Mouse (Mus musculus) CD8-positive naive resting alpha-beta T cell, adult 2 months (primary cell): ENCODE measurements around the gene Tubb3.
"Not testable (repeated sequence)": the region's sequence is repeated elsewhere in the genome, so short reads cannot be mapped to it uniquely, and the experiment has no call there.

Source experiments
- DNase-seq, 2 experiments: peaks; one replicate each; pipeline ENCODE4 v3.0.0; 2022; ENCODE audit warnings: low read depth in 2 of 2, low spot score in 2 of 2

Gene Tubb3

DNA sequence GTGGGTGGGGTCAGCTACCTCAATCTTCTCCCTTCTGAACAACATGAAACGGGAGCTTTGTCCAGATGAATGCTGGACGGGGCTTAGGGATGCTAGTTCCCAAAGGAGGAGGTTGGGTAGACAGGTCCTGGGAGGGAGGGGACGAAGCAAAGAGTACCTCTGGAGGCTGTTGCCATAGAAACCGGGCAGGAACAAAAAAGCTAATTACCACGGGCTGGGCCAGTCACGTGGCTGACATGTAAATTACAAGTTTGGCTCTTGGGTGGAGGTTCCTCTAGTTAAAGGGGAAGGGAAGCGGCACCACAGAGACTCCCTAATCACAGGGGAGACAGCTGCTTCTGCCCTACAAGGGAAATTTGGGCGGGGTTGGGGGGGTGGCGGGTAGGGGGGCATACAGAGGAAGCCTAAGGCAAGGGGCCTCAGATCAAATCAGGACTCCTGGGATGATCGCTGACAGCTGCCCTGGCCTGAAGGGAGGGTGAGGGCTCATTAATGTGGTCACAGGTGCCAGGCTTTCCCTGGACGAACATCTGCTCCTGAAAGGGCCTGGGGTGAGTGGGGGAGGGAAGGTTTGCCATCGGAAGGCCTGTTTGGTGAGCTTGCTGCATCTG lies 1.4 kb downstream of the Tubb3 start:
- DNase-seq: peak in 1 of 2 experiments; percentile 37

DNA sequence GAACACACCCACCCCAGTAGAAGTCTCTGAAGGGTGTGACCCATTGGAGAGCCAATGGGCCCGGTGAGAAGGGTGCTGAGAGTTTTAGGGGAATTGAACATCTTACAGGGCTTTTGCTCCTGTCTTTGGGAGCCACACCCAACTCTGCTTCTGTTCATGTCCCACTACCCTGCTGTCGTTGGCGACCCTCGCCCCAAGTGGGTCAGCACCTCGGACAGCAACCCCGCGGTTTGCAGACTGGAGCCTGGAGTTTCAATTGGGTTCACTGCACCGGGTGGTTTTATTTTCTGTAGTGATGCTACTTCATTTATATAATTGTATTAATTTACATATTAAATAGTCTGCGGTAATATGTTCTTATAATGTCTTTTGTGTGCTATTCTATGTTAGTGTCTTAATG lies 3.0 kb downstream of the Tubb3 start:
- DNase-seq: no peak

DNA sequence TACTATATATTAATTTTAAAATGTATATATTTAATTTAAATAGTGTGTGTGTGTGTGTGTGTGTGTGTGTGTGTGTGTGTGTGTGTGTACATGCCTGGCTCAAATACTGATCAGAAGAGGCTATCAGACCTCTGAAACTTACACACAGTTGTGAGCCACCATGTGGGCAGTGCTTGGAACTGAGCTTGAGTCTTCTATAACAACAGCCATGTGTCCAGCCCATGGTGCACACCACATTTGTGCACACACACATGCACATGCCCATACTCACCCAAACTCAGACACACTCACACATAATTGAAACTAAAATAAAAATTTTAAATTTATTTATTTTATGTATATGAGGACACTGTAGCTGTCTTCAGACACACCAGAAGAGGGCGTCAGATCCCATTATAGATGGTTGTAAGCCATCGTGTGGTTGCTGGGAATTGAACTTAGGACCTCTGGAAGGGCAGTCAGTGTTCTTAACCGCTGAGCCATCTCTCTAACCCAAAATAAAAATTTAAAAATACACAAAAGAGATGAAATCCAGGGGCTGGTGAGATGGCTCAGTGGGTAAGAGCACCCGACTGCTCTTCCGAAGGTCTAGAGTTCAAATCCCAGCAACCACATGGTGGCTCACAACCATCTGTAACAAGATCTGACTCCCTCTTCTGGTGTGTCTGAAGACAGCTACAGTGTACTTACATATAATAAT lies 3.9 kb downstream of the Tubb3 start:
- not testable (repeated sequence) for DNase-seq

DNA sequence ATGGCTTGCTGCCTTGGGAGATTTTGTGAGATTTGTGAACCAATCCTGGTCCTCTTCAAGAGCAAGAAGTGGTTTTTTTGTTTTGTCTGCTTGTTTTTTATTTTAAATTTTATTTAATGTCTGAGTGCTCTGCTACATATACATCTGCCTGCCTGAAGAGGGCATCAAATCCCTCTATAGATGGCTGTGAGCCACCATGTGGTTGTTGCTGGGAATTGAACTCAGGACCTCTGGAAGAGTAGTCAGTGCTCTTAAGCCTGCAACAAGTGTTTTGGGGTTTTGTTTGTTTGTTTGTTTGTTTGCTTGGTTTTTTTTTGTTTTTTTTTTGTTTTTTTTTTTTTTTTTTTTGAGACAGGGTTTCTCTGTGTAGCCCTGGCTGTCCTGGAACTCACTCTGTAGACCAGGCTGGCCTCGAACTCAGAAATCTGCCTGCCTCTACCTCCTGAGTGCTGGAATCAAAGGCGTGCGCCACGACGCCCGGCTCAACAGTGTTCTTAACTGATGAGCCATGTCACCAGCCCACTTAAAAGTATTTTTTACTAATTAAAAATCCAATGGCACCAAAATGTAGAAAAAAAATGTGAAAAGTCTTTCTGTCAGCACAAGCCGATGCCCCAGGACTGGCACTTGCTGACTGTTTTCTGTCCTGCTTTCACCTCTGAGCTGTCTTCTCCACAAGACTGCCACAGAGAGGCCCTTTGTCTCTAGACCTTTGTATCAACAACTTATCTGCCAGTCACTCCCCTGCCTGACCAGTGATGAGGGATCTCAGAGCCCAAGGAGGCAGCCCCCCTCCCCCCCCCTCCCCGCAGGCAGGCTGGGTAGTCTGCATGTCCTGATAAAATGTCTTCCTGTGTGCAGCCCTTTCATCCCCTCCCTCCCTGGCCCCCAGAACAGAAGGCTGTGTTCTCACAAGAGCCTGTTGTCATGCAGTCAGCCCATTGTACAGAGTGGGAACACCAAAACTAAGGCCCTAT lies 5.0 kb downstream of the Tubb3 start:
- DNase-seq: peak in 1 of 2 experiments; percentile 39

DNA sequence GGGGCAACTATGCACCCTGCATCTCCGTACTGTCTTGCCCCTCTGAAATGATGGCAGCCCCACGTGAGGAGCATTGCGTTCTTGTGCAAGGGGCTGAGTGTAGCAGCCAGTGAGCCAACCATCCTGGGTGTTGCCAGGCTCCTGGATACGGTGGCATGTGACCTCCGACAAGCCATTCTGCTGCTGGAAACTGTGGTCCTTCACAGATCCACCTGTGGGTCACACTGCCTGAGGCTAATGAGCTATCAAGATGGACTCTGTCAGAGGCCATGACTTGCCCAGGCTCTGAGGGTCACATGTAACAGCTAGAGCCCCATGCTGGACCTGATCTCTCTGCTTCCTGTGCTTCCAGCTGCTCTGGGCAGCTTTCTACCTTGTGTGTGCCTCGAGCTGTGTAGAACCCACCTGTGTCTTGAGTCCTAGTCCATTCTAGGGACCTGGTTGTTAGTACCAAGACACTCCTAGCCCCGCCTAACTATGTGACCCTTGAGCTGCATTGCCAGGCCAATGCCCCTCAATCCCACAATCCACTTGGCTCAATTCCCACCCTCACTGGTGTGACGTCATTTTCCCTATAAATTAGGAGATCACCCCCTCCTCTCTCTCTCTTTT lies 5.8 kb downstream of the Tubb3 start:
- DNase-seq: no peak

DNA sequence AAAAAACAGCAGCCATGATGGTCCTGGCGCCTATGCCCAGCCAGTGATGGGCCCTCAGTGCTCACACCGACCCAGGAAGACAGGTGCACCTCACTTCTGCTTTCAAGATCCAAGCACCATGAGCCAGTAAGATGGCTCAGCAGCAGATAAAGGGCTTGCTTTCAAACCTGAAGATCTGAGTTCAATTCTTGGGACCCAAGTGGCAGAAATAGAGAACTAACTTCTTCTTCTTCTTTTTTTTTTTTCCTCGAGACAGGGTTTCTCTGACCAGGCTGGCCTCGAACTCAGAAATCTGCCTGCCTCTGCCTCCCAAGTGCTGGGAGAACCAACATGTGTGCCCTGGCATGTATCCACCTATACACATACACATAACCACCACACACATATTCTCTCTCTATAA lies 8.5 kb downstream of the Tubb3 start:
- no peak for DNase-seq

DNA sequence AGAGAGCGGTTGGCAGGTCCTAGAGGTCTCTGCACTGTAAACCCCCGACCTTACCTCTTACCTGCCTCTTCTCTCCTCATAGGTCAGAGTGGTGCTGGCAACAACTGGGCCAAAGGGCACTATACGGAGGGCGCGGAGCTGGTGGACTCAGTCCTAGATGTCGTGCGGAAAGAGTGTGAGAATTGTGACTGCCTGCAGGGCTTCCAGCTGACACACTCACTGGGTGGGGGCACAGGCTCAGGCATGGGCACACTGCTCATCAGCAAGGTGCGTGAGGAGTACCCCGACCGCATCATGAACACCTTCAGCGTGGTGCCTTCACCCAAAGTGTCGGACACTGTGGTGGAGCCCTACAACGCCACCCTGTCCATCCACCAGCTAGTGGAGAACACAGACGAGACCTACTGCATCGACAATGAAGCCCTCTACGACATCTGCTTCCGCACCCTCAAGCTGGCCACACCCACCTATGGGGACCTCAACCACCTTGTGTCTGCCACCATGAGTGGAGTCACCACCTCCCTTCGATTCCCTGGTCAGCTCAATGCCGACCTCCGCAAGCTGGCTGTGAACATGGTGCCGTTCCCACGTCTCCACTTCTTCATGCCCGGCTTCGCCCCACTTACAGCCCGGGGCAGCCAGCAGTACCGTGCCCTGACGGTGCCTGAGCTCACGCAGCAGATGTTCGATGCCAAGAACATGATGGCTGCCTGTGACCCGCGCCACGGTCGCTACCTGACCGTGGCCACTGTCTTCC lies 9.5 kb downstream of the Tubb3 start:
- DNase-seq: no peak

DNA sequence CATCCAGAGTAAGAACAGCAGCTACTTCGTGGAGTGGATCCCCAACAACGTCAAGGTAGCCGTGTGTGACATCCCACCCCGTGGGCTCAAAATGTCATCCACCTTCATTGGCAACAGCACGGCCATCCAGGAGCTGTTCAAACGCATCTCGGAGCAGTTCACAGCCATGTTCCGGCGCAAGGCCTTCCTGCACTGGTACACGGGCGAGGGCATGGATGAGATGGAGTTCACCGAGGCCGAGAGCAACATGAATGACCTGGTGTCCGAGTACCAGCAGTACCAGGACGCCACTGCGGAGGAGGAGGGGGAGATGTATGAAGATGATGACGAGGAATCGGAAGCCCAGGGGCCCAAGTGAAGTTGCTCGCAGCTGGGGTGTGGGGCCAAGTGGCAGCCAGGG lies 10.1 kb downstream of the Tubb3 start:
- no peak for DNase-seq

DNA sequence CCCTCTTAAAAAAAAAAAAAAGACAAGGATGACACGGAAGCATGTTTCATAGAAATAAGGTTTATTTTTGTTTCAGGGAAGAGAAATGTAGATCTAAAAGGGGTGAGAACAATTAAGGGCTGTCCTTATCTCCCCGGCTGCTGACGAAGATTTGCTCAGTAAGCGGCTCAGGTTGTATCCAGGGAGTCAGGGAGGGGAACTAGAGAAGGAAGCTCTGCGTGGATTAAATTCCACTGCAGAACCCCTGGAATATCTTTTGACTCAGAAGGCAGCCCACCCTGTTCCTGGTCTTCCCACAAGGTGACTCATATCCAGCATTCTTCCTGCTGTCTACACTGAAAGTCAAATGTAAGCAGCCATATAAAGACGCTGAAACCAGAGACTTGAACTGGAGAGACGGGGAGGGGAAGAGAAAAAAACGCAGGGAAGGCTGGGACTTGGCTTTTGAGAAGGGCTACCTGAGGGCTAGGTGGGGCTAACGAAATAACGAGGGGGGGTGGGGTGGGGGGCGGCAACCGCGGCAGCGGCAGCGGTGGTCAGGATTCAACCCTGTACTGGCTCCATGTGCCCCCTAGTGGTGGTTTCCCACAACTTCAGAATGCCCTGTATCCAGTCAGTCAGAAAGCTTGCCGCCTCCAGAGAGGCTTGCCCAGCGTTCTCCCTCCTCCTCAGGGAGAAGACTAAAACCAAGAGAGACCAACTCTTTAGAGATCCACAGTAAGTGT lies 11.0 kb downstream of the Tubb3 start:
- DNase-seq: peak; percentile 44 to 66

DNA sequence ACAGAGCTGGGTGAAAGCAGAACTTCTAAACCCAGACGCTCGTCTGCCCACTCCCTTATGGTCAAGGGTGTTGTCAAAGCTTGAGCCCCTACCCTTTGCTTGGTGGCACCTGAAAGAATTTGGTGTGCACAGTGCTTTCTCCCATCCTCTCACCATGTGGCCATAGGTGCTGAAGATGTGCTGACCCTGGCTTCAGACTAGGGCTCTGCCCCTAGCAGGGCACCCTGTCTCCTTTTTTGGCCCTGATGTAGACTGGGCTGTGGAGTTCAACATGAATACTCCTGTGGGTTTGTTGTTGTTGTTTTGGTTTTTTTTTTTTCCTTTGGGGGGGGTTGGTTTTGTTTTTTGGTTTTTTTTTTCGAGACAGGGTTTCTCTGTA lies 11.5 kb downstream of the Tubb3 start:
- no peak for DNase-seq

DNA sequence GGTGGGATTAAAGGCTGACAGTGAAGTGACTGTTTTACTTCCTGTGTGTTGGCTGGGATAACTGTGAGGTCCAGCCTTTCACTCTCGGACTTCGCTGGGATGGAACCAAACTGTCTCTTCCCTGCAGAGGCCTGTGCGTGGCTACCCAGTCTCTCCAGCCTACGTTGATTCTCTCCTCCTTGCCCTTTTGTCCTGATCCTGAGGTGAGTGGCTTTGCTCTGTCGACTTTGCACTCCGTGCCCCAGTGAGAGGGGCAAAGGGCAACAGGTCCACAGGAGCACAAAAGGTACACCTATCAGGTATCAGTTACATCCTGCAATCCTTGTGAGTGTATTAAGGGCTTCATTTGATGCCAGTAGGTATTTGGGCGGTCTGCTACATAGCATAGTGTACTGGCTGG lies 12.2 kb downstream of the Tubb3 start, which contains the start of gene Def8:
TSS of gene Def8 (plus strand) at position 87 of the 400 bp plus-strand sequence.
- DNase-seq: no peak

DNA sequence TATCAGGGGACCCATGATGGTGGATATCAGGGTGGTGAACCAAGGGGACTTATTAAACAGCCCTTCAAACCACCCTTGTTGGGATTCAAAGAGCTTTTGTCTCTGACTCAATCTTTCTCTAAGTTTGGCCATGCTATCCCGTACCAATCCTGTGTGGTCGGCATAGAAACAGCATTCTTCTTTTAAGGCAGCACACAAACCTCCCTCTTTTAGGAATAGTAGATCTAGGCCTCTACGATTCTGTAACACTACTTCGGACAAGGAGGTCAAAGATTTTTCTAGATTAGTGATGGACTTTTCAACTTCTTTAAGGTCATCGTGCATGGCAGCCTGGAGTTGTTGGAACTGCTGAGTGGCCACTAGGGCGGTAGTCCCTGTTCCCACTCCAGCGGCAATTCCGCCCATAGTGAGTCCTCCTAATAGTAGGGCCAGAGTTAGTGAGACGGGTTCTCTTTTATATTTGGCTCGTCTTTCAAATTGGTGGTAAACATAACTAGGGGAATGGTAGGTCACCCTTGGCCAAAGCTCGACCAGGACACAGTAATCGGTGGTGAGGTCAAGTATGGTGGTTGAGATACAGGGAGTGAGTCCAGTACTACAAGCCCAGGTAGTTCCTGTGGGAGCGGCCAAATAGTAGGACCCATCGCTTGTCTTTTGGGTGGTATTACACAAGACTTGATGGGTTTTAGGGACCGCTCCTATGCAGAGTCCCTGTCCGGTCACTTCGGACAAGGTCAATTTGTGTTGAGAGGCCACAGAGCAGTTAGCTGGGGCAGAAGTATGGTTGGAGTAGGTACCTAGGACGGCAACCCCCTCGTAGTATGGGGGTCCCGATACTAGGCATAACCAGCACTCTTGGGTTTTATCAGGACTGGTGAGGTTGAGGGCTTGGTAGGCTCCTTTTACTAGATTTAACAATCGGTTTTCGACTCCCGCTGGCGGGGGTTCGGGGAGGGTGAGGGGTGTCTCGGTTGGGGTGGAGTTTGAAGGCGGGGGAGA lies 15.6 kb downstream of the Tubb3 start:
- no peak for DNase-seq

DNA sequence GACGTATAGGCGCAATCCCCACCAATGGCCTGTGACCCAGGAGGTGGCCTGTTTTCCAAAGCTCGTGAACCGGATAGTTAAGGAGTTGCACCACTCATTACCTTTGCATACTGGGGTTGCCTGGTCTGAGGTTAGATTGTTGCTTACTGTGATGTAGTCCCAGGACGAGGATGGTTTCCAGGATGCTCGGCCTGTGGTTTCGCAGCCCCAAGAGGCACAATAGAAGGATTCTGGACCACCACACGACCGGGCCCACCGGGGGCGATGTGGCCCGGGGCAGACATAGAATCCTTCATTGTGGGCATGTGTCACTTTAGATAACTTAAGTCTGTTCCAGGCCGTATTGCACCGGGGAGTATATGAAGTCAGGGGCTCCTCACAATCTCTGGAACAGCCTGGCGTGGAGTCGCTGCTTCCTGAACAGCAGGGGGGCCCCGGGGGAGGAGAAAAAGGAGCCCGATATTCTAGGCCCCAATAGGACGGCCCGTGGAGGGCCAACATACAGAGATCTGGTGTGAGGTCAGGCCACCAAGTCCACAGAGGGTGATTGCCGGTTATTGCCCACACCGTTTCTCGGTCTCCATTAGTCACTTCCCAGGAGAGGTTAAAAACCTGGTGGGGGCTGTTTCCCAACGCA lies 16.5 kb downstream of the Tubb3 start:
- no peak for DNase-seq

DNA sequence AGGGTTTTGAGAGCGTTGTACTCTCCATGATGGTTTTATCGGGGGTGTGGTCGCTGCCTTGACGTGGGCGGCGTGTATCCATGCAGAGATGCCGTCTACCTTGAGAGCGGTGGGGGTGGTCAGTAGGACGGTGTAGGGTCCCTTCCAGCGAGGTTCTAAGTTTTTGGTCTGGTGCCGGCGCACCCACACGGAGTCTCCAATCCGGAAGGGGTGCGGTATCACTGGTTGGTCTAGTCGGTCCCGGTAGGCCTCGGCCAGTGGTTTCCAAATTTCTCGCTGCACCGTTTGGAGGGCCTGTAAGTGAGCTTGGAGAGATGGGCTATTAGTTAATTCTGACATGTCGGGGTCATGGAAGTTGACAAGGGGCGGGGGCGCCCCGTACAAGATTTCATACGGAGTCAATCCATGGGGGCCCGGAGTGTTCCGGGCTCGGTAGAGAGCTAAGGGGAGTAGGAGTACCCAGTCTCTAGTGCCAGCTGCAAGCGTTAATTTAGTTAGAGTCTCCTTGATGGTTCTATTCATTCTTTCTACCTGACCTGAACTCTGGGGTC lies 17.2 kb downstream of the Tubb3 start:
- no peak for DNase-seq

DNA sequence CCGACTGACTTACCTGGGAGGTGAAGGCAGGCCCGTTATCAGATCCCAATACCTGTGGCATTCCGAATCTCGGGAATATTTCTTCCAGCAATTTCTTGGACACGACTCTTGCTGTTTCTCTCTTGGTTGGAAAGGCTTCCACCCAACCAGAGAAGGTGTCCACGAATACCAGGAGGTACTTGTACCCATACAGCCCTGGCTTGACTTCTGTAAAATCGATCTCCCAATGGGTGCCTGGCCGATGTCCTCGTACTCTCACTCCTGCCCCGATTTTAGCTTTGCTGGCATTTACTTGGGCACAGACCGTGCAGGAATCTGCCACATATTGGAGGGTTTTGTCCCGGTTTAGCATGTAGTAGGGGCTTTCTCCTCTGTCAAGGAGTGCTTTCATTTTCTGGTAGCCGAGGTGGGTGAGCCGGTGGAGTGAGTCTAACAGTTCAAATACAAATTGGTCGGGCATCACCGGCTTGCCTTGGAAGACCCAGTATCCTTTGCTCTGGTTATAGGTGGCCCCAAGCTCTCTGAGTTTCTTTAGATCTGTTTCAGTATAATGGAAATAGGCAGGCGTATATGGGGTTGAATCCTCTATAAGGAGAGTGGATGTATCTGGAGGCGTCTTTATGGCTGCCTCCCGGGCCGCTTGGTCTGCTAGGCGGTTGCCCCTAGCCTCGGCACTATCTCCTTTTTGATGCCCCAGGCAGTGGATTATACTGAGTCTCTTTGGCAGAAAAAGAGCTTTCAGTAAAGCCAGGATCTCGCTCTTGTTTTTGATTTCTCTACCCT lies 17.9 kb downstream of the Tubb3 start:
- no peak for DNase-seq

DNA sequence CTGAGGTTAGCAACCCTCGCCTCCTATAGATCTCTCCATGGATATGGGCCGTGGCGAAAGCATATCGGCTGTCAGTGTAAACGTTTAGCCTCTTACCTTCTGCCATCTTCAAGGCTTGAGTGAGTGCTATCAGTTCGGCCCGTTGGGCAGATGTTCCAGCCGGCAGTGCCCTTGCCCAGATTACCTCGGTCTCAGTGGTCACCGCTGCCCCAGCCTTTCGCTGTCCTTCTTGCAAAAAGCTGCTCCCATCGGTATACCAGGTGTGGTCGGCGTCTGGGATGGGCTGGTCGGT lies 18.4 kb downstream of the Tubb3 start:
- not testable (repeated sequence) for DNase-seq

DNA sequence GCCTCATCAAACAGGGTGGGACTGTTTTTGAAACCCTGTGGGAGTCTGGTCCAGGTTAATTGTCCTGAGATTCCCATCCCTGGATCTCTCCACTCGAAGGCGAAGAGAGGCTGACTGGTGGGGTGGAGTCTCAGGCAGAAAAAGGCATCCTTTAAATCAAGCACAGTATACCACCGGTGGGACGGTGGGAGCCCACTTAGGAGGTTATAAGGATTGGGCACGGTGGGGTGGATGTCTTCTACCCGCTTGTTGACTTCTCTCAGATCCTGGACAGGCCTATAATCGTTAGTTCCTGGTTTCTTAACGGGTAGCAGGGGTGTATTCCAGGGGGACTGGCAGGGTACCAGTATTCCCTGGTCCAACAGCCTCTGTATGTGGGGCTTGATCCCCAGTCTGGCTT lies 19.7 kb downstream of the Tubb3 start:
- not testable (repeated sequence) for DNase-seq
